Mouse (Mus musculus) embryonic facial prominence, embryonic 13.5 days (tissue): Measurements from ENCODE around the gene H2afy. TPM values are rescaled to one million over a fixed set of nuclear protein-coding genes. Genes with fewer than 3 reads are reported as not detected.
"Not testable (repeated sequence)": the region's sequence is repeated elsewhere in the genome, so short reads cannot be mapped to it uniquely, and the experiment has no call there.

ENCODE experiments used
- ATAC-seq: fragments of 200-750 bp; cut with Nextera tagmentation; 2 replicates; pipeline ENCODE4 v1.8.0; 2017; ENCODE audit warnings: low read depth; ENCODE audit not compliant: insufficient number of reproducible peaks, insufficient read depth, low FRiP score, low TSS enrichment
- H3K27ac ChIP-seq: fragments of 300-500 bp; sonication (generic); 2 replicates; pipeline ENCODE4 v1.5.1; 2015; ENCODE audit warnings: moderate library complexity, mild to moderate bottlenecking, inconsistent platforms
- H3K27me3 ChIP-seq: fragments of 300-500 bp; sonication (generic); 2 replicates; pipeline ENCODE4 v1.6.1; 2015; ENCODE audit warnings: mild to moderate bottlenecking, inconsistent platforms
- H3K36me3 ChIP-seq: fragments of 300-500 bp; sonication (generic); 2 replicates; pipeline ENCODE4 v1.6.1; 2015; ENCODE audit warnings: mild to moderate bottlenecking, inconsistent platforms
- H3K4me1 ChIP-seq: fragments of 300-500 bp; sonication (generic); 2 replicates; pipeline ENCODE4 v1.6.1; 2015; ENCODE audit warnings: inconsistent platforms
- H3K4me2 ChIP-seq: fragments of 300-500 bp; sonication (generic); 2 replicates; pipeline ENCODE4 v1.6.1; 2015; ENCODE audit warnings: moderate library complexity, mild to moderate bottlenecking, inconsistent platforms
- H3K4me3 ChIP-seq: fragments of 300-500 bp; sonication (generic); 2 replicates; pipeline ENCODE4 v1.5.1; 2015; ENCODE audit warnings: mild to moderate bottlenecking, inconsistent platforms
- H3K9ac ChIP-seq: fragments of 300-500 bp; sonication (generic); 2 replicates; pipeline ENCODE4 v1.6.1; 2015; ENCODE audit warnings: mild to moderate bottlenecking, inconsistent platforms
- H3K9me3 ChIP-seq: fragments of 300-500 bp; sonication (generic); 2 replicates; pipeline ENCODE4 v1.6.1; 2016; ENCODE audit warnings: inconsistent platforms
- WGBS: fragments of 180-500 bp; shearing (Covaris S2); methylation state at CpG from one replicate; pipeline ENCODE4 v1.1.7; 2015; ENCODE audit warnings: mixed read lengths; 5-methylcytosine and 5-hydroxymethylcytosine counted together
- polyA plus RNA-seq: library from polyadenylated mRNA; unstranded; fragments of >200 nt; fragmentation: Nextera tagmentation; extraction: Ambion mirVana; gene quantifications from 2 replicates; pipeline ENCODE4 v1.2.1, GENCODE M21; 2015

H2afy gene
- polyA plus RNA-seq, 1 experiment from 2014 or later, result 383 TPM

DNA sequence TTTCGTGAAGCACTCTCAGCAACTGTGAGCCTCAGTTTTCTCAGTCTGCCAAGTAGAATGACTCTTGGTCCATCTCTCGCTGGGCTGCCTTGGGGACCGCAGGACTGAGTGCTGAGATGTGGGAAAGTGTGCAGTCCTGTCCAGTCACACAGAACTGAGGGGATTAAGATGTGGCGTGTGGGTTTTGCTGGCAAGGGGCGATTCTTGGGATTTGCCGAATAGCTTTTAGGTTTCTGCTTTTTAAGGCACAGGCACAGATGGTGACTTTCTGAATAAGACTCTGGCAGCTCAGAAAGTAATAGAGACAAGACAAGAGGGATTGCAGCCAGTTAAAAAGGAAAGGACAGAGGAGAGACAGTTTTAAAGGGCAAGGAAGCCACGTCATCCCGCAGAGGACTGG, 78.4 kb downstream of the H2afy start:
- H3K4me3 ChIP-seq, result no peak overlapping the region
- ATAC-seq, result no peak

DNA sequence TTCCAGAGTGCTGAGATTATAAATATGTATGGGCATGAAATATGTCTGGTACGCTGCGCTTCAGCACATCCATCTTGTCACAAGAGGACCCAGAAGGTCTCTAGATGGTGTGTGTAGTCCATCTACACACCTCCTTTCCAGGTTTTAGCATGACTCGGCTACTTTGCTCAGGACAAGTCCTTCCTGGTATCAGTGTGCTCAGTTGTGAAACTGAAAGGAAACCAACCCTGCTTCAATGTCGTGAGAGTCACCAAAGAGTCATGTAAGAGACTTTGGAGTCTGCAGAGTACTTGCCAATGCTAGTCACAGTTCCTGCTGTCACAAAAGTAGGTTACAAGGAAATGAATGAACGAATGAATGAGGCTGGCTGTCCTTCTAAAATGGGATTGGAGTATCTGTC, 80.4 kb downstream of the H2afy start:
- no peak overlapping the region for H3K9ac ChIP-seq
- WGBS, result 86% methylated on average over 5 of the region's 5 CpGs
- H3K27me3 ChIP-seq, result peaks cover 3% of the 10 kb centered on the region; the same call in 1 of the 2 replicates
- H3K4me3 ChIP-seq, result no peak overlapping the region
- H3K27ac ChIP-seq, result no peak overlapping the region
- H3K4me1 ChIP-seq, result peaks cover 17% of the 10 kb centered on the region
- no peak overlapping the region for H3K4me2 ChIP-seq
- no peaks in the 10 kb centered on the region for H3K36me3 ChIP-seq
- H3K9me3 ChIP-seq, result no peaks in the 10 kb centered on the region
- no peak for ATAC-seq

More for the DNA sequence above, 78.4 kb downstream of the H2afy start:
- no peaks in the 10 kb centered on the region for H3K9me3 ChIP-seq
- no peak overlapping the region for H3K27ac ChIP-seq
- H3K4me1 ChIP-seq, result peaks cover 12% of the 10 kb centered on the region
- WGBS, result 82% methylated on average over 8 of the region's 8 CpGs
- peaks cover 3% of the 10 kb centered on the region; the same call in 1 of the 2 replicates for H3K27me3 ChIP-seq
- no peaks in the 10 kb centered on the region for H3K36me3 ChIP-seq
- H3K9ac ChIP-seq, result no peak overlapping the region
- no peak overlapping the region for H3K4me2 ChIP-seq

DNA sequence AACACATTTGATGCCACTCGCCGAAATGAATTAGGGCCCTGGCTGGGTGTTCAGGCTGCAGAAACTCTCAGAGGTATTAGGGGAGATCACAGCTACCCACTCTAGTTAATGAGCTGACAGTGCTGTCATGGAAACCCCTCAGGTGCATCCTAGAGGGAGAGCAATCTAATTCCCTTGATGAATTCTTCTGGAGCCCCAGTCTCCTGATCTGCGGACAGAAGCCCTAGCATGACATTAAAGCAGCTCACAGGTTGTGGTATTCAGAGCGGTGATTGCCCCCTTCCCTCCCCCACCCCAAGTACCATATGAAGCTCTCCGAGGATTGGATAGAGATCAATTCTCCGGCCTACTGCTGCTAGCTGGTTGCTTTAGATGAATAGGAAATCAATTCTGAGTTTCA, 82.1 kb downstream of the H2afy start:
- H3K9ac ChIP-seq, result no peak overlapping the region
- H3K27ac ChIP-seq, result no peak overlapping the region
- 60% methylated on average over 6 of the region's 6 CpGs for WGBS

DNA sequence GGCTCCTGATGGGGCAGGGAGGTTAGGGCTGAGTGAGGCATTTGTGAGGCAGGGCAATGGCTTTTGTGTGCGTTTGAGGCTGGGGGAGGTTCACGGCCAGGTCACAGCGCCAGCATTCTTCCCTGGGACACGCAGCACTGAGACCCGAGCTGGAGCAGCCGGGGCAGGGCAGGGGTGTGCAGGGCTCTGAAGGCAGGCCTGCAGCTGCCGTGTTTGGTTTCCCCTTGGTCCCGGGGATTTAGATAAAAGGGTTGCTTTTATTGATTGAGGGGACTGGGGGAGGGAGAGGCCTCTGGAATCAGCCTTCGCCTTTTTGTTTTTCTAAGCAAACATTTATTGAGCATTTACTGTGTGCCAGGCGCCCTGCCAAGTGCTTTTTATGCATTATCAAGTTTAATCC, 83.4 kb downstream of the H2afy start:
- WGBS, result 13% methylated on average over 10 of the region's 10 CpGs
- no peak for ATAC-seq
- H3K9ac ChIP-seq, result no peak overlapping the region

More for the DNA sequence above, 82.1 kb downstream of the H2afy start:
- no peaks in the 10 kb centered on the region for H3K36me3 ChIP-seq
- H3K27me3 ChIP-seq, result peaks cover 3% of the 10 kb centered on the region; the same call in 1 of the 2 replicates
- H3K4me1 ChIP-seq, result peaks cover 26% of the 10 kb centered on the region
- no peak for ATAC-seq
- H3K4me2 ChIP-seq, result no peak overlapping the region
- no peaks in the 10 kb centered on the region for H3K9me3 ChIP-seq
- no peak overlapping the region for H3K4me3 ChIP-seq

DNA sequence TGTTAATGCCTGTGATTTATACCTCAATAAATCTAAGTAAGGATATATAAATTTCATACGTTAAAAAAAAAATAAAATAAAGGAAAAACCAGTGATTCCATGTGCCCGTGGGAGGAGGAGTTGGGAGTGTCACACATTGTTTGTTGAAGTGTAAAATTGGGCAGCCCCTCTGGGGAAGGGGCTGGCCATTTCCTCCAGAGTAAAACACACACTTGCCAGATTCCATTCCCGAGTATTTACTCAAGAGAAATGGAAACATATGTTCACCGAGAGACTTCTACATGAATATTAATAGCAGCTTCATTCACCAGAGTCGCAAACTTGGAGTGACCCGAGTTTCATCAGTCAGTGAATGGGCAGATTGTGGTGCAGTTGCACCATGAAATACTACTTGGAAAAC, 85.9 kb downstream of the H2afy start:
- H3K9ac ChIP-seq, result no peak overlapping the region
- WGBS, result 20% methylated on average over 6 of the region's 6 CpGs
- H3K27ac ChIP-seq, result no peak overlapping the region
- no peaks in the 10 kb centered on the region for H3K27me3 ChIP-seq
- H3K36me3 ChIP-seq, result no peaks in the 10 kb centered on the region
- peaks cover 26% of the 10 kb centered on the region for H3K4me1 ChIP-seq
- ATAC-seq, result no peak
- H3K4me3 ChIP-seq, result no peak overlapping the region
- H3K9me3 ChIP-seq, result no peaks in the 10 kb centered on the region
- H3K4me2 ChIP-seq, result no peak overlapping the region

More for the DNA sequence above, 83.4 kb downstream of the H2afy start:
- Histone ChIP-seq H3K36me3 (no peaks in the 10 kb centered on the region), H3K9me3 (no peaks in the 10 kb centered on the region), H3K27ac (no peak overlapping the region; the same call in 1 of the 2 replicates), H3K4me1 (peaks cover 26% of the 10 kb centered on the region), H3K4me2 (no peak overlapping the region), H3K27me3 (peaks cover under 1% of the 10 kb centered on the region; the same call in 1 of the 2 replicates), H3K4me3 (no peak overlapping the region)

DNA sequence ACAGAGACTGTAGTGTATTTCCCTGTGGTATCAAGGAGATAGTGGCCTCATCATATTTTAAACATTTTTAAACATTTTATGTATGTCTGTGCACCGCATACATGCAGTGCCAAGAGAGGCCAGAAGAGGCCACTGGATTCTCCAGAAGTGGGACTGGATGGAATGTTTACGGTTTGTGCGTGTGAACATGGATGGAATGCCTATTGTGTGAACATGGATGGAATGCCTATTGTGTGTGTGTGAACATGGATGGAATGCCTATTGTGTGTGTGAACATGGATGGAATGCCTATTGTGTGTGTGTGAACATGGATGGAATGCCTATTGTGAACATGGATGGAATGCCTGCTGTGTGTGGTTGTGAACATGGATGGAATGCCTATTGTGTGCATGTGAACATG, 93.9 kb downstream of the H2afy start:
- no peaks in the 10 kb centered on the region for H3K36me3 ChIP-seq
- no peak overlapping the region for H3K9ac ChIP-seq
- no peaks in the 10 kb centered on the region for H3K9me3 ChIP-seq
- H3K27me3 ChIP-seq, result no peaks in the 10 kb centered on the region
- no peak overlapping the region for H3K4me2 ChIP-seq
- WGBS, result 88% methylated on average over 3 of the region's 3 CpGs
- no peak overlapping the region for H3K4me3 ChIP-seq
- H3K4me1 ChIP-seq, result no peaks in the 10 kb centered on the region
- ATAC-seq, result no peak
- H3K27ac ChIP-seq, result no peak overlapping the region

DNA sequence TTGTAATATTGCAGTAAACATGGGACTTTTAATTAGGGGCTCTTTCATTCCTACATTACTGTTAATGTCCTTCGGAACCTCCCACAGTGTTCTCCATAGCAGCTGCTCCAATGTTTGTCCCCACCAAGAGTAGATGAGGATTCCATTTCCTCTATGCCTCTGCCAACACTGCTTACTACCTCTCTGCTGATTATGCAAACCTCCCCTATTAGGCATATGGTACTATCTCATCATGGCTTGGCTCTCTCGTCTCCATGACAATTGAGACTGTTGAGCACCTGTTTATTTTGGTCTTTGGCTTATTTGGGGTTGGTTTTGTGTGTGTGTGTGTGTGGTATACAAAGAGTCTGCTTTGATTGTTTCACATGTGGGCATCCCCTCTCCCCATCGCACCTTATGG, 95.5 kb downstream of the H2afy start:
- 79% methylated on average over 3 of the region's 3 CpGs for WGBS

DNA sequence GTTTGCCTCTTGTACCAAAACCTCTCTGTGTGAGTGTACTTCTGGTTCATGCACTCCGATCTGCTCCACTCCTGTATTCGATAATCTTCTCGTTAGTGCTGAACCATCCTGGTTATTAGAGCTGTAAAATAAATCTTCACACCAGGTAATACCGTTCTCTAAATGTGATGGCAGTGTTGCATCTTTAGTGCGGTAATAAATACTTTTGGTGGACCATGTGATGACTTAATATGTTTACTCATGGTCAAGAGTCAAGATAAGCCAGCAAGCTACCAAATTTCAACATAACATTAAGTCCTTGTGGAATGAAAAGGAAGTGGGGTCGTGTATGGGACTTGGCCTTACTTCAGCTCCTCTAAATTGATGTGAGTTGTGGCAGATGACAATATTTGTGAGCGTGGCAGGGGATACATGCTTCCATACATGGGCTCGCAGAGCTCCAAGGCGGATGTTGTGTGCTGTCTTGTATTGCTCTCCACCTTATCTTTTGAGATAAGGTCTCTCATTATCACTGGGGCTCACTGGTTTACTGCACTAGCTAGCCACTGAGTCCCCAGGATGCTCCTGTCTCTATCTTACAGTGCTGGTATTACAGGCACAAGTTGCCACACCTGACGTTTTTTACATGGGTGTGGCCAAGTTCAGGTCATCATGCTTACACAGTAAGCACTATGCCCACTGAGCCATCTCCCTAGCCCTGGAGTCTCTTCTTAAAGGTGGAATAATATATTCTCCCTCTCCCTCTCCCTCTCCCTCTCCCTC, 96.4 kb downstream of the H2afy start:
- Histone ChIP-seq H3K9me3 (no peaks in the 10 kb centered on the region), H3K4me1 (no peaks in the 10 kb centered on the region), H3K27ac (no peak overlapping the region), H3K4me2 (no peak overlapping the region), H3K27me3 (no peaks in the 10 kb centered on the region), H3K9ac (no peak overlapping the region), H3K4me3 (no peak overlapping the region), H3K36me3 (no peaks in the 10 kb centered on the region)
- no peak for ATAC-seq
- 79% methylated on average over 10 of the region's 10 CpGs for WGBS

More for the DNA sequence above, 95.5 kb downstream of the H2afy start:
- Histone ChIP-seq H3K9me3 (no peaks in the 10 kb centered on the region), H3K4me2 (no peak overlapping the region), H3K27ac (no peak overlapping the region), H3K36me3 (no peaks in the 10 kb centered on the region), H3K4me3 (no peak overlapping the region), H3K27me3 (no peaks in the 10 kb centered on the region), H3K4me1 (no peaks in the 10 kb centered on the region), H3K9ac (no peak overlapping the region)
- no peak for ATAC-seq

DNA sequence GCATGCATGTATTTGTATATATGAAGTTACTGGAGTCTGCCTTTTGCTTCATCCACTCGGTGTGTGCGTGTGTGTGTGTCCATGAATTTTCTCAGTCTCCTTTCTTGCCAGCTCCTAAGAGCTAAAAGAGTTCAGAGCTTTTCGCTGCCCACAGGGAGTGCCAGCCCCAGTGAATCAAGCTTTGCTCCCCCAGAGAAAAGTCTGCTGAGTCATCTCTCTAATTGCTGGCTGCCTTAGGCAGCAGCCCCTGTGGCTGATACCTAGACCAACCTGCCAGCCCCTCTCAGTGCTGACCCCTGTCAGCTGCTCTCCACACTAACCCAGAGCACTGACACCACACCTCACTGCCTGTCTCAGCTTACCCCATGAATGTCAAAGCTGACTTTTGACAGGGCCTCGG, 107.2 kb downstream of the H2afy start:
- no peak overlapping the region for H3K4me2 ChIP-seq
- H3K4me1 ChIP-seq, result 0 out of 2 replicates have a peak, but pooled peaks cover 5% of the 10 kb centered on the region
- H3K27me3 ChIP-seq, result no peaks in the 10 kb centered on the region; the same call in 1 of the 2 replicates
- WGBS, result 76% methylated on average over 4 of the region's 4 CpGs
- ATAC-seq, result no peak
- no peak overlapping the region for H3K9ac ChIP-seq
- no peaks in the 10 kb centered on the region for H3K9me3 ChIP-seq
- H3K27ac ChIP-seq, result no peak overlapping the region
- H3K36me3 ChIP-seq, result no peaks in the 10 kb centered on the region
- no peak overlapping the region for H3K4me3 ChIP-seq

DNA sequence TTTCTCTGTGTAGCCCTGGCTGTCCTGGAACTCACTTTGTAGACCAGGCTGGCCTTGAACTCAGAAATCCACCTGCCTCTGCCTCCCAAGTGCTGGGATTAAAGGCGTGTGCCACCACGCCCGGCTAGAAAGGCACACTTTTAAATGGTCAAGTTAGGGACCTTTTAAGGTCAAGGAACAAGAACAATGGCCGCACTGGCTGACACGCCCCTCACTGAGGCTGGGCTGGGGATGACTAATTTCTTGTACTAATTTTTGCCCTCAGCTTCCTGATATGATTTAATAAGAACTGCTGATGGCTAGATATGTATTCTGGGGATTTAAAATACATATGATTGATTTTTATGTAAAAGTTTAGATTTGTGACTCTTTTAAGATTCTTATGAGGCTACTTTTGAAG, 108.2 kb downstream of the H2afy start:
- not testable (repeated sequence) for H3K36me3 ChIP-seq, H3K27me3 ChIP-seq, H3K4me2 ChIP-seq, H3K27ac ChIP-seq, H3K9me3 ChIP-seq, H3K4me3 ChIP-seq, H3K9ac ChIP-seq, ATAC-seq, H3K4me1 ChIP-seq
- 86% methylated on average over 5 of the region's 5 CpGs for WGBS

DNA sequence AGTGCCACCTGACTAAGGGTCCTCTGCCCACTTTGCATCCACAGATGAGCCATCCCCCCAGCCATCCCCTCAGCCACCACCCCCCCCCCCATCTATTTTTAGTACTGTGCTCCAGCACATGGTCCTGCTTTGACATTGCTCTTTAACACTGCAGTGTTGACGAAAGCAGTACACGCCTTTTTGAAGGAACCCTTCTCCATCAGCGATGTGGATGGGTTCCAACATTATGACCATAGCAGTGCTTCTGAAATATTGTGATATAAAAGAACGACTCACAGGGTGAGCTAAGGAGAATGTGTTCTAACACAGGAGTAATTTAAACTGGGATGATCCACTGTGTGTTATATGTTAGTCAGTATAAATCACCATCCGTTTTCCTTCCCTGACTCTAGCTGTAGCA, 109.5 kb downstream of the H2afy start:
- no peak overlapping the region for H3K27ac ChIP-seq
- 87% methylated on average over 5 of the region's 5 CpGs for WGBS
- ATAC-seq, result no peak

DNA sequence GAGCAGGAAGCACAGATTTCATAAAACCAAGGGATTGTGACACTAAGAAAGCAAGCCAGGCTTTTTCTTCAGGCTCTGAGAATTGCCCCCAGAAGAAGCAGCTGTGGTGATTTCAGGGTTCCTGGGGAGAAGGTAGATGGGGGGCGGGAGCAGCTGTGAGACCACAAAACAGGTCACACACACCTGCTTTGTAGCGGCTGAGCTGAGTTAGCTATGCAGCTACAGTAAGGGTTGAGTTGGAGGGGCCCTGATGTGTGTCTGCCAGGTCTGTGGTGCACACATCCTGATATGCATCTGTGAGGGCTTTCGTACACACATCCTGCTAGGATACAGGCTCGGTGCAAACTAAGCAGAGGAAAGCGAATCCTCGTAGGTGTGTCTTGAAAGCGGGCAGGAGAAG, 110.1 kb downstream of the H2afy start:
- Histone ChIP-seq H3K9ac (no peak overlapping the region), H3K4me1 (0 out of 2 replicates have a peak, but pooled peaks cover 5% of the 10 kb centered on the region), H3K4me2 (no peak overlapping the region), H3K27ac (no peak overlapping the region), H3K9me3 (no peaks in the 10 kb centered on the region), H3K36me3 (no peaks in the 10 kb centered on the region), H3K4me3 (no peak overlapping the region), H3K27me3 (no peaks in the 10 kb centered on the region; the same call in 1 of the 2 replicates)
- ATAC-seq, result no peak
- 75% methylated on average over 7 of the region's 7 CpGs for WGBS

More for the DNA sequence above, 109.5 kb downstream of the H2afy start:
- Histone ChIP-seq H3K9ac (no peak overlapping the region), H3K36me3 (no peaks in the 10 kb centered on the region), H3K4me1 (0 out of 2 replicates have a peak, but pooled peaks cover 5% of the 10 kb centered on the region), H3K9me3 (no peaks in the 10 kb centered on the region), H3K4me2 (no peak overlapping the region), H3K4me3 (no peak overlapping the region), H3K27me3 (no peaks in the 10 kb centered on the region; the same call in 1 of the 2 replicates)
